Mouse (Mus musculus) thymus, postnatal 4 days (tissue): ENCODE measurements at regions not wholly inside any gene's neighbourhood (a gene's known extent, or its start where the extent isn't known, plus 50 kb on each side); places are given as distances from the start of the nearest gene placed in this dataset.
A peak's percentile ranks its signal among the peaks of the same experiment; 100 is the strongest.

ENCODE experiments used
- DNase-seq: peaks from one replicate; pipeline ENCODE4 v3.0.0; 2021

- DNase-seq, result no peak
These were observed 63.6 kb downstream of the 4930564D02Rik start for GRCm38 (mm10) chr3:105130228-105130627.

GRCm38 (mm10) chr3:105131053-105131452 lies 64.4 kb downstream of the 4930564D02Rik start:
- DNase-seq, result no peak

- DNase-seq, result peak; percentile 57
These were observed 66.4 kb downstream of the 4930564D02Rik start for GRCm38 (mm10) chr3:105133011-105133410.

- DNase-seq, result no peak
These were observed 74.7 kb downstream of the 4930564D02Rik start for GRCm38 (mm10) chr3:105141170-105141971.

GRCm38 (mm10) chr3:105142631-105143030 lies 76.0 kb downstream of the 4930564D02Rik start:
- no peak for DNase-seq

- DNase-seq, result peak; percentile 73
These were observed 85.0 kb downstream of the 4930564D02Rik start for GRCm38 (mm10) chr3:105151475-105152157.

- no peak for DNase-seq
These were observed 85.5 kb downstream of the 4930564D02Rik start for GRCm38 (mm10) chr3:105152158-105152541.

- no peak for DNase-seq
These were observed 91.7 kb downstream of the 4930564D02Rik start for GRCm38 (mm10) chr3:105158376-105158775.

- DNase-seq, result peak; percentile 90
These were observed 98.7 kb downstream of the 4930564D02Rik start for GRCm38 (mm10) chr3:105165355-105165754.

- no peak for DNase-seq
These were observed 102.5 kb downstream of the 4930564D02Rik start for GRCm38 (mm10) chr3:105169117-105169516.

- no peak for DNase-seq
These were observed 104.9 kb downstream of the 4930564D02Rik start for GRCm38 (mm10) chr3:105171527-105171926.

- DNase-seq, result no peak
These were observed 105.4 kb downstream of the 4930564D02Rik start for GRCm38 (mm10) chr3:105172054-105172453.

GRCm38 (mm10) chr3:105191303-105191702 lies 124.7 kb downstream of the 4930564D02Rik start:
- no peak for DNase-seq

GRCm38 (mm10) chr3:105191830-105192229 lies 125.2 kb downstream of the 4930564D02Rik start:
- no peak for DNase-seq

GRCm38 (mm10) chr3:105200735-105201134 lies 134.1 kb downstream of the 4930564D02Rik start:
- DNase-seq, result no peak

GRCm38 (mm10) chr3:105209164-105209563 lies 142.5 kb downstream of the 4930564D02Rik start:
- DNase-seq, result no peak

GRCm38 (mm10) chr3:105211023-105211422 lies 144.4 kb downstream of the 4930564D02Rik start:
- no peak for DNase-seq

- DNase-seq, result no peak
These were observed 145.1 kb downstream of the 4930564D02Rik start for GRCm38 (mm10) chr3:105211726-105212125.

GRCm38 (mm10) chr3:105214867-105215266 lies 148.2 kb downstream of the 4930564D02Rik start:
- DNase-seq, result no peak

- DNase-seq, result no peak
These were observed 149.1 kb downstream of the 4930564D02Rik start for GRCm38 (mm10) chr3:105215729-105216128.

GRCm38 (mm10) chr3:105219630-105220029 lies 153.0 kb downstream of the 4930564D02Rik start:
- no peak for DNase-seq

GRCm38 (mm10) chr3:105220641-105221040 lies 154.0 kb downstream of the 4930564D02Rik start:
- no peak for DNase-seq

GRCm38 (mm10) chr3:105222925-105223324 lies 156.3 kb downstream of the 4930564D02Rik start:
- no peak for DNase-seq

- no peak for DNase-seq
These were observed 157.0 kb downstream of the 4930564D02Rik start for GRCm38 (mm10) chr3:105223671-105224070.
